Mouse (Mus musculus): Measurements from ENCODE around the gene Tbxas1.

DNA sequence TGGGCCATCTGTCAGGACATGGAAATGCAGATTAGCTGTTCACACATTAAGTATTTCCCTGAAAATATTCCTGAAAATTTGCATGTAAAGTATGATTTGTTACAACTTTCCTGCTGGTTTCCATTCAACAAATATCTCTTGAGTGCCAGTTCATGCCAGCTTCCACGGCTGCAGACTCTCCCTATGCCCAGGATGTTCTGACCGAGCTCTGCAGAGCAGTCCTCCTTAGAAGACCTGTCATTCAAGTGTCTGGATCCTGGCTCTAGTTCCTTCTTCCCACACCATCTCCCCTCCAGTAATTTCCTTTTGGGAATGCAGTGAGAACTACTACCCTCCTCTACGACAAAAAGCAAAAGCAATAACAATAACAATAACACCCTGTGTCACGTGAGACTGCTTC lies 155.5 kb downstream of the Tbxas1 start:
- TF ChIP-seq CTCF (IDR thresholded peaks at IDR 0.05; ENCODE audit: borderline replicate concordance, insufficient read depth, low read depth, low read length): no peak
- no peak for TF ChIP-seq POLR2A (IDR thresholded peaks at IDR 0.05; ENCODE audit: borderline replicate concordance, insufficient read depth, low read length)

All from cerebellum, adult 2 months (tissue).